Mouse (Mus musculus): ENCODE results near the gene Stac.

Gene Stac

DNA sequence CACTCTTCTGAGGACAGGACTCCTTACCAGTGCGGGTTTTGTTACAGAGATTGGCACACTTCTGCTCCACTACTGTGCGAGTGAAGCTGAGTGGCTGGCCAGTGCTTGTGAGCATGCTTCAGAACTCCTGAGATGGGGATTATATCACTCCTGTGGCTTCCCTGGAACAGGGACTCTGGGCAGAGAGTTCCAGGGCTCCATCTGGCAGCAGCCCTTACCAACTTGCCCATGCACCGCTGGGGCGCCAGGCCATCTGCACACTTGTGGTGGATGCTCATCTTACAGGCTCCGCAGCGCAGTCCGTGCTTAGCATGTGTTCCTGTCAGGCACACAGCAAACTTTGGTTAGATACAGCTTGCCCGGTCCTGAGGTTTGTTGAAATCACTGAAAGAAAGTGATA is 83.5 kb downstream of the Stac start:
- no peak for DNase-seq (ENCODE audit: low spot score)

DNA sequence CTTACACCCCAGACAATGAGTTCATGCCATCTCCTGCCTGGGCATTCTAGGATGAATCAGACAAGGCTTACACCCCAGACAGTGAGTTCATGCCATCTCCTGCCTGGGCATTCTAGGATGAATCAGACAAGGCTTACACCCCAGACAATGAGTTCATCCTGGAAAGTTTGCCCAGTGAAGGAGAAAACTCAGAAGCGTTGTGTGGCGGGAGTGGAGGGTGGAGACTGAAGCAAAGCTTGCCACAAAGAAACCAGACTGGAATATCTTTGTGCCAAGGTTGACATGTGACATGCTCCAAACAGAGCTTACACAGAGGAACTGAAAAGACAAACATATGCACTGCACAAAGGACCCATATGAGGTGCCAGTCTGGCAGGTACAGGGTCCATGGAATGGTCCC is 102.6 kb downstream of the Stac start:
- DNase-seq (ENCODE audit: low spot score): no peak

DNA sequence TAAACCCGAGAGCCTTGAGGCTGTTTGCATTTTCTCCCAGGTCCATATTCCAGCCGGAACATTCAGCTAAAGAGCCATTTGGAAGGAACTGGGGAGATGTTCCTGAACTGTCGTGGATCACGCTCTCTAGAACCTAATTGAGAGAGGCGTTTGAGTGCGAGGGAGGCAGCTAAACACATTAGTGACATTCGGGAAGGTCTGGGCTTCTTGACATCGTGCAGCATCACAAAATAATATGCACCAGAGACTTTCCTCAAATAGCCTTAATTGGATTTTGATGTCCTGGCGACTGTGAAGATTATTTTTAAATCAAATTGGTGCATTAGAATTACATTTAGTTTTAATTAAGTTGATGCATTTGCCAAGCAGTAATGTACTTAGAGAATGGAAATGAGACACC is 111.4 kb downstream of the Stac start:
- DNase-seq (ENCODE audit: low spot score): peak; percentile 5

DNA sequence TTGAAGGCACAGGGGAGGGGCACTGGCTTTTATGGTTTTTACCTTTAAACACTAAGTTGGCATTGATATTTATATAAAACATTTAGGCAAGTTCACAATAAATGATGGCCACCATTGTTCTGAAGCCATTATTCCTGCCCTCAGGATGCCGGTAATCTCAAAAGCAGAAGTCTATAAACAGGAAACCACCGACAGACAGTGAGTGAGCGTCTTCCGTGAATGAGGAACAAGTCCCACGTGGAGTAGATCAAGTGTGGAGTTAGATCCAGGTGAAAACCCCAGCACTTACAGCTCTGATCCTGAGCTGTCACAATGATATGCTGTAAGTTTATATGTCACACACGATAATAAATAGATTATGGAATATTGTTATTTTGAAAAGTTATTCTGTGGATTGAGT is 112.7 kb downstream of the Stac start:
- no peak for DNase-seq (ENCODE audit: low spot score)

DNA sequence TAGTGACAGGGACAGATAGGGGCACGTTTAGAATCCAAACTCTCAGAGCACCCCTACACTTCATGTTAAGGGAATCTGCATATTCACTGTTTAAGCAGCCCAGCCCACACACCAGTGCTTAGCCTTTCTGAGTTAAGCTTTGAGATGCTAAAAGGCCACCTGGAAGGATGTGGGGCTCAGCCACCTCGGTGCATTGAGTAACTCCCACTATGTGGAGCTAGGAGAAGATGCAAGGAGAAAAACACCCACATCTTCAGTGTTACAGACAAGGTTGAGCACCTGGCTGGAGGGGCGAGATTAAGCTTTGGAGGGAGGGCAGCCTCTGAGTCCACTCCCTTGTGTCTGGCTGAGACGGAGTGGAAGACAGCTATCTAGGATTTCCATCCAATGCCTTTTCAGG is 114.3 kb downstream of the Stac start:
- no peak for DNase-seq (ENCODE audit: low spot score)

DNA sequence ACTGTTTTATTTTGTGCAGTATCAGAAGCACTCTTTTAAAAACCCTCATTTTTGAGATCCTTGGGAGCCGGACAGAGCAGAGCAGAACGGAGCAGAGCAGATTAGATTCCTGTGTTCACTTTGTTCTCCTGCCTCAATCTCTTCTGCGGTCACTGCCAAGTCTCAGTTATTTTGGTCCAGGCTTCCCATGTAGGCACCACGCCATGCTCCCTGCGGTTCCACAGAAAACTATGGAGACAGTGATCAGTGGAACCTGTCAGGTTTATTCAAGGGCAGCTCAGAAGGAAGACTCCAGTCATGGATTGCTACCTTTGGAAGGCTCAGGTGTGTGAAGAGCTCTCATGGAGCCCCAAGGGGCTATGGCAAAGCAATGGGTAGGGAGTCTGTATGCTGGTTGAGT is 116.3 kb downstream of the Stac start:
- no peak for DNase-seq (ENCODE audit: low spot score)

DNA sequence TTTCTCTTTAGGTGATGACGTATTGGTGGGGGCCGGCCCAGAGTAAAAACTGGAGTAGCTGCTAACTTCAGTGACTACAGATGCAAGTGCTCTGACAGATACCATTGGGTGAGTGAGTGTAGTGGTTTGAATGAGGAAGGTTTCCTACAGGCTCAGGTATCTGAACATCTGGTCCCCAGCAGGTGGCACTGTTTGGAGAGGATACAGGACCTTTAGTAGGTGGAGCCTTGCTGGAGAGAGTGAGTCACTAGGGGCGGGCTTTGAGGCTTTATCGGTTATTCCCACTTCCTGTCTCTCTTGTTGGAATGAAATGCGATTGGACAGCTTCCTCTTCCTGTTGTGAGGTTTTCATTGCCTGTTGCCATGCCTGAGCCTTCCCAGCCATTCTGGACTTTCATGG is 118.5 kb downstream of the Stac start:
- DNase-seq (ENCODE audit: low spot score): peak; percentile 44

DNA sequence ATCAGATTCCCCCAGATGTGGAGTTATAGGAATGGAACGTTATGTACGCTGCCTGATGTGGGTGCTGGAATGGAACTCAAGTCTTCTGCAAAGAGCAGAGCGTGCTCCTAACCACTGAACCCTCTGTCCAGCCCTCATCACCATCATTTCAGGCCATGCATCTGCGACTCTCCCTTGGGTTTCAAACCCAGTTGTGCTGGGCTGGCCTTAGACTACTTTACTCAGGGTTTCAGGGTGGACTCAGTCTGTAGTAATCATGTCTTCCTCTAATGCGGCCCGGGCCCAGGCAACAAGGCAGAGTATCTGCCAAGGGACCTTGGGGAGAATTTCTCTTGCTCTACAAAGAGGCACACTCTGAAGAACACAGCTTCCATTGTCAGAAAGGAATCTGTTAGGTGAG is 126.0 kb downstream of the Stac start:
- no peak for DNase-seq (ENCODE audit: low spot score)

DNA sequence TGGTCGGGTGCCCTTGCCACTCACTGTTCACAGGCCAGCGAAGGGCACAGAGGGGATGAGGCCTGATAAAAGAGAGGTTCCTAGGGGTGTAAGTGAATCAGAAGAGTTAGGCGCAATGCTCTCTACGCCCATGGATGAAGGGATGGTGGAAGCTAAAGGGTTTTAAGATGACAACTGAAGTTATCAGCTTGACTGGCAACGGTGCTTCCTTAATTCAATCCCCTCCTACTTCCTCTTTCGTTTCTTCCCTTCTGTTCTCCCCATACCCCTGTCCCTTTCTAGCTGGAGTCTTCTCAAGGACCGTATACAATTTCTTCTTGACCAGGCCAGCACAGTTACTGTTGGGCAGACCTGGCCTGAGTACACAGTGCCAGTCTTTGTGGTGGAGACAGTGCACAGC is 126.9 kb downstream of the Stac start:
- no peak for DNase-seq (ENCODE audit: low spot score)

DNA sequence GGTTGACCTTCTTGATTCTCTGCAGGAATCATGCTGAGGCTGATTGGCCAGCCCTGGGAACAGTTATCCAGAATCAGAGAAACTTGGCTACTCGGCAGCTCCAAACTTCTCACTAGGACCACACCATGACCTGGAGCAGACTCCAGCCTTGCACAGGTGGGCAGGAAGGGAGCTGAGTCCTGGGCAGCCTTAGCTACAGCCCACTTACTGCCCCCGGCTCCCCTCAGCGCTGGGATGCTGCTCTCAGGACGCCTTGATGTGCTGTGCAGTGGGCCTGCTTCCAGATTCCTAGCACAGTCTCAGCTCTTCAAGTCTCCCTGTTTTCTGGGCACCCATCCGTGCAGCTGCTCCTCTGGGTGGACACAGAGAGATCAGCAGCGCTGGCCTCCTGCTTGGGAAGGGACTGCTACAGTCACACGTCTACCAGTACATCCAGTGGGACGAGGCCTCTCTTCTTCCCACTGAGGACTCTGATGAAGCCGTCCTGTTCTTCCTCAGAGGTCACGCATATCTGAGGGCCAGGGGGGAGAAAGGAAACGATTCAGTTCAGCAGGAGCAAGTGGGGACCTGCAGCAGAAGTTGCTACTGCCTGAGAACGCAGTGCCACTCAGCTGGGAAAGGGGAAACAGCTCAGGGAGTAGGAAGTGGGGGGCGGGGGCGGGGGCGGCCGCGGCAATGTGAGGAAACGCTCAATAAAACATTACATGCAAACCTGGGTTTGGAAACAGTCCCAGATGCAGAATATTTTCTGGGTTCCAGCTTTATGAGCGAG is 127.7 kb downstream of the Stac start:
- DNase-seq (ENCODE audit: low spot score): no peak

DNA sequence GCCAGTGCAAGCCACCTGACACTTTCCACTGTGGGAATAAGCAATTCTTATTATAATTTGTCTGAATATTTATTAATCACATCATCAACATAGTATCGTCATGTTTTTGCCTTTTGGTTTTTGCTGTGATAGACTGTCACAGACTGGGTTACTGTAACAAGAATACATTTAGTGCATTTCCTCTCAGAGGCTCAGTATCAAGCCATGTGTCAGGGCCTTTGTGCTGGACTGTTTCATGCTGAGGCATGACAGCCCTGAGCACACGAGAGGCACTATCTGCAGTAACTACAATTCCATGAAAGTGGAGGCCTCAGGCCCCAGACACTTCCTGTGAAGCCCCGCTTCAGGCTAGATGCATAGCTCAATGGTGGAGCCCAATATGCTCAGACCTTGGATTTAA is 133.4 kb downstream of the Stac start:
- DNase-seq (ENCODE audit: low spot score): no peak

DNA sequence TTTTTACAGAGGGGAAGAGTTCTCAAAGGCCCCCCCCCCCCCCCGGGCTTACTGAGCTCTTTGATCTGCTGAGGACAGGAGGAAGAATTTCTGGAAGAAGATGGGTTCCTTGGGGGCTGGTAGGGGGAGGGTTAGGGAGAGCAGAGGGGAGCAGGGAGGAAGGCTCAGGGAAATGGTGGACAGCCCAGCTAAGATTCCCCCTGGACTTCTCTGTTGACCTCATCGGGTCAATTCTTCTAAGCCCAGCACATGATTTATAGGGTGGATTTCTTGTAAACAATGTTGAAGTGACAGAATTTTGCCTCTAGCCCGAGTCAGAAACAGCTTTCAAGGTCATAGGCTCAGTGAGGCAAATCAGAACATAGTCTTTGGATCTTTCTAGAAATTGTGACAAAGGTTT is 137.3 kb downstream of the Stac start:
- DNase-seq (ENCODE audit: low spot score): no peak

DNA sequence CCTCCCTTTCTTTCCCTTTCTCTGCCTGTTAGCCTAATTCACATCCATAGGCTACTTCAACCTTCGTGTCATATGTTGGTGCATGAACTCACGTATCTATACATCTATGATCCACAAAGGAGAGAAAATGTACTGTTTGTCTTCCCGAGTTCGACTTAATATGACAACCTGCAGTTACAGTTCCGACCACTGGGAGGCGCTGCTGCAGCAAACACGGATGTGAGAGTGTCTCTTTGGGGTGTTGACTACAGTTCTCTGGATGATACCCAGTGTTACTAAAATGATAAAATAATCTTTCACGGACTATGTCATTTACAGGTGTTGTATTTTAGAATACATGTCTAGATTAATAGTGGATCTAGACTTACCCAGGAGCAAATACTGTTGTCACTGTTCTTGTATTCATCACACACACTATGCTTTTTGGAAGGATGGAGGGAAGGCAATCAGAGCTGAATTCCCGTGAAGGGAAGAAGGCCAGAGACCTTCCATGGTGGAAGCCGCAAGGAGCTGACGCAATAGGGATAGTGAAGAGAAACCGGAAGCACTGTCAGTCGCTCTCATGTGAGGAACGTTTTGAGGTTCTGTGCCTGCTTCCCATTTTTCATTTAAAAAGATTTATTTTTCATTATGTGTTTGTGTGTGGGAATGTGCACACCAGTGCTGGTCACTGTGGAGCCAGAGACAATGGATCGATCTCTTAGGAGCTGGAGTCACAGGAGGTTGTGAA is 138.5 kb downstream of the Stac start:
- peak; percentile 55 for DNase-seq (ENCODE audit: low spot score)

DNA sequence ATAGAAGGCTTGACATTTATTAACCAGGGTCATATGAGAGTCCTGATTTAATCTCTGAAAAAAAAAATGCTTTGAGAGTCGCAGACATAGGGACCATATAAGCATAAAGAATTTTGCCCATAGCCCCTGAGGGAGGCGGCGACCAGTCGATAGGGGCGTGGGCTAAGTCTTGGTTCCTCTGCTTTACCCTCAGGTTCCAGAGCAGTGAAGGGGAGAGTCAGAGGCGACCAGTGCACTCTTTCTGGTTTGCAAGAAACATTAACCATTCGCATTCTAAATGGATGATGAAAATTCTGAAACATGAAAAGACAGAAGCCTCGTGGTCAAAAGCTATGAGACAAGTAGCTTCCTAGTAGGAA is 139.2 kb downstream of the Stac start:
- DNase-seq (ENCODE audit: low spot score): no peak

DNA sequence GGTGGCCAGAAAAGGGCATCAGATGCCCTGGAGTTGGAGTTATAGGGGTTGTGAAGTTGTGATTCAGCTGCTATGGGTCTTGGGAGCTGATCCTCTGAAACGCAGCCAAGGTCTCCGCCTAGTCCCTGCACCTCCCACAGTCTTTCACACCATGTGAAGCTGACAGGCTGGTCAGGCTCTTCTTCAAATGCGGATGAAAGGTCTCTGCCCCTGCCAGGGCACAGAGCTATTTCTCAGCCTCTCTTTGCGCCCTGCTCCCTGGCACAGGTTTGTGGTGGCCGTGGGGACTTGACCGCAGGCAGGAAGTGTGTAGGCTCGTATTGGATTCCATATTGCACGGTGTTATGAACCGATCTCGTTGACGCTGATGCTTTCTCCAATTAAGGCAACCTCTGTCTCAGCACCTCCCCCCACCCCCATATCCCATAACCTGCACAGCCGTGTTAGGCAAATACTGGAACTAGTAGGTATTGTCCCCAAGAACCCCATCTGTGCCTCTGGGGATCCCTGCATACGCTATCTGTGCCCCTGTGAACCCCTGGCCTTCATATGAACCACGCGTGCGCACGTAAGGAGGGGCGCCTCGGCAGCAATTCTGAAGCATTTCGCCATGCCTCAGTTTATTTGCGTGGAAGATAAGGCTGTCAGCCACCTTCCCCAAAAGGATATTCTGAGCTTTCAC is 139.7 kb downstream of the Stac start:
- no peak for DNase-seq (ENCODE audit: low spot score)

DNA sequence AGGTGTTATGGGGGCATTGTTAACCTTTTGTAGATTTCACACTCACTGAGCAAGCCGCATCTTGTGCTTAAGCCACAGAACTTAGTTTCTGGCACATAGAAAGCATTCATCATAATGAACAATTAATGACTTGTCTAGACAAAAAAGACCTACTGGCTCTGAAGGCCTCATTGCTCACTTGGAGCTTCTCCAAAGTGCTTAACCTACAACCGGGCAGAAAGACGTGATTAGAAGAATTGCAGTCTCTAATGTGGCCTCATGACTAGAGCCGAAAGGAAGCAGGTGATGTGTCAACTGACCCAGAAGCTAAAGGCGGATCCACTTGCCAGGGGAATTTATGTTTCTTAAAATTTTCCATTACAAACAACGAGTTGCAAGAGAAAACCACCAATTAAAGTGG is 147.5 kb downstream of the Stac start:
- no peak for DNase-seq (ENCODE audit: low spot score)

DNA sequence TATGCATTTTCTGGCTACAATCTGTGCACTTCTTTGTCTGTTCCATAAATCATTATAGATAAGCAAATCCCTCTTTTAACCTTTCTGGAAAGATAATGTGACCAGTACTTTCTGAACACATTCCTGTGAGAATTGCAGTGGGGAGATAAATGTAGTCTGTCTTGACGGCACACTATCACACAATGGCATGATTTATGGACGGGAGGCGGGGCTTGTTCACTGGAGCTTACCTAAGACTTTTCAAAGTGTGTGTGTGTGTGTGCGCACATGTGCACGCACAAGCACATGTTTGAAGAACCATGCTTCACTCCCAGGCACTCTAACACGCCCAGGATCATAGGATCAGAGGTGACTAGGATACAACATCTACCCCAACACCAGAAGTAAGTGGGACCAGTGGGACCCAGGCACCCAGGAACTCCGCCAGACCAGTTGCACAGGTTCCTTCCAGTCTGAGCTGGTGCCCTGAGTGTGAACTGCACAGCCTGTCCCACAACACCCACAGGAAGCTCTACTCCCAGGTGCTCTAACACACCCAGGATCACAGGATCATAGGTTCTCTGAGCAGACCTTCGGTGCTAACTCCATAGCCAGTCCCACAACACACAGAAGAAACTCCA is 154.6 kb downstream of the Stac start:
- no peak for DNase-seq (ENCODE audit: low spot score)

DNA sequence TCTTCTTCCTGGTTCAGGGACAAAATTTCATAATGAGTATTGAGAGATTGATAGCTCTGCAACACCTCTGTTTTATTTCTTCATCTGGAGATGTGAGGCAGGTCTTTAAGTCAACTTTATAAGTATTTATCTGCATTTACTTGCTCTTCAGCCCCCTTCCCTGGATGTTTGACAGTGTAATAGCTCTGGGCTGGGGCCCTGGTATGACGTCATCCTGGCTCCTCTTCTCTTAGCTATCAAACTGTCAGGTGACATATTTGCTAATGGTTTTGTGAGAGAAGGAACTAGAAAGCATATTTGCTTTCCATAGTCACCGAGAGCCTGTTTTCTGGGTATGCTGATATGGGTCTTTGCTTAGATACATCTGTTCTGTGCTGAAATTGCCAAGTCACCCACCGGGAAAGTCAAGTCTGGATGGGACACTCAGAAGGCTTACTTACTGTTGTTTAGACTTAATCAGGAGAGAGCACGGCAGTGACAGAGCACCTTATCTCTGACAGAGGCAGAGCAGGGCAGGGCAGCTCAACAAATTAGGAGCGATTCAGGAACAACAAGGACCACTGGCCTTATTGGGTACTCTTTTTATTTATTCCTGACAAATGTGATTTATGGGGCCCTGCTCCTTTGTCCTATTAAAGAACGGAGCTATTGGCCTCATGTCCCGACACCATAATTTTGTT is 155.3 kb downstream of the Stac start:
- no peak for DNase-seq (ENCODE audit: low spot score)

DNA sequence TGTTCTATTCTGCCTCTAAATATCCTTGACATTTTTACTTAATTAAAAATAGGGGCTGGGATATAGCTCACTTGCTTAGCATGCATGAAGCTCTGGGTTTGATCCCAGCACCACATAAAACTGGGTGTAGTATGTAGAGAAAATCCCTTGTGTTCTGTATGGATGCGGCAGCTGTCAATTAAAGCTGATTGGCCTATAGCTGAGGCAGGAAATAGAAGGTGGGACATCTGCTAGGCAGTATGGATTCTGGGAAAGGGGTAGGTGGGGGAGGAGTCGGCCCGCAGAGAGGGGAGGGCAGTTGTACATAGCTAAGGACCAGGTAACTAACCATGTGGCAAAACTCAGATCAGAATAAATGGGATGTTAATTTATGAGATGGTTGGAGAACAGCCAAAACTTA is 166.3 kb downstream of the Stac start:
- DNase-seq (ENCODE audit: low spot score): no peak

DNA sequence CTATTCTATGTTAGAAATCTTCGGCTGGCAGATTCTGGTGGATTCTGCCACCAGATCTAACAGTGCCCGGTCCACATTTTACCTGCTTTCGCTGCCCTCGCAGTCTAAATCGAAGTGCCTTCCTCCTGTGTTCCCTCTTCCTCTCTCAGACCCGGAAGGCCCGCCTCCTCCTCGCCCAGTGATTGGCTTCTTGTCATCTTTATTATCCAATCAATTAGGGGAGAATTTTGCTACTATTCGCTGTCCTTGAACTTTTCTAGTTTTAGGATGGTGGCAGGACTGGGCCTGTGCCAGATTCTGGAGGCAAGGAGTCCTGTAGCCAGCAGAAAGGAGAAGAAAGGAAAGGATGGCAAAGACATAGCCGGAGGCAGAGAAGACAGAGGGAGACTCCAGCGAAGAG is 167.0 kb downstream of the Stac start:
- DNase-seq (ENCODE audit: low spot score): no peak

DNA sequence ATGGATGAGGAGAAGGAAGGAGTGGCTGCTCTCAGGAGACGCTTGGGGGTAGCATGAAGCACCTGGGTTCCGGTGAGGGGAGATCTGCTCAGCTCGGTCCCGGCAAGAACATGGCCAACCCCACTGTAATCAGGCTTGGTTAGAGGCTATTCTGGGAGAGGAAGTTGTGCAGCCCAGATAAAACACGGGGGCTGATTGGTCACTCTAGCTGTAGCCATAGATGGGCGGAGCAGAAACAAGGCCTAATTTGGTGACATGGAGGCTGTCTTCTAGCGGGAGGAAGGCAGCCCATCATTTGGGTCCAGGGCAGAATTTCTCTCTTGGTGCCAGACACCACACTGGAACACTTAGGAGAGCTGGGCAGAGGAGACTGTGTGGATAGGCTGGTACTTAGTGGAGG is 167.9 kb downstream of the Stac start:
- DNase-seq (ENCODE audit: low spot score): no peak

DNA sequence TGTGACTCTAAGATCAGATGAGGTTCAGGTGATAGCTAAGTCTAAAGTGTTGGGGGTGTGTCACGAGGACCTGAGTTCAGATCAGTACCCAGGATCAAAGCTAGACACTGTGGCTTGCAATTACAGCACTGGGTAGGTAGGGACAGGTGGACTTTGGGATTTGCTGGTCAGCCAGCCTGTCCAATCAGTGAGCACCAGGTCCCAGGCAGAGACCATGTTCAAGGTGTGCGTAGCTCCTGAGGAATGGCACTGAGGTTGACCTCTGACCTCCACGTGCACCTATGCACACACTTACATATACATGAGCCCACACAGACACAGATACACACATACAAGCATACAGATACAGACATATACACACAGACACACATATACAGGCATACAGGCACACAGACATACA is 174.6 kb downstream of the Stac start:
- no peak for DNase-seq (ENCODE audit: low spot score)
